Mouse (Mus musculus): Measurements from ENCODE around the gene Lclat1.

Gene Lclat1

GRCm38 (mm10) chr17:73087045-73087910 is 20.5 kb upstream of the Lclat1 start:
- in situ Hi-C loops (cut with MboI, MseI) = no loop called here

GRCm38 (mm10) chr17:73091368-73091767 is 16.4 kb upstream of the Lclat1 start:
- in situ Hi-C loops (cut with MboI, MseI) = no loop called here

- in situ Hi-C loops (cut with MboI, MseI) = no loop called here
Measured at GRCm38 (mm10) chr17:73092103-73093097, 15.4 kb upstream of the Lclat1 start.

GRCm38 (mm10) chr17:73095070-73095469 is 12.7 kb upstream of the Lclat1 start:
- in situ Hi-C loops (cut with MboI, MseI) = loop anchor here (5.0 kb wide), 1 partner anchor 97 kb away; no protein-coding TSS in a partner anchor

GRCm38 (mm10) chr17:73095585-73095984 is 12.2 kb upstream of the Lclat1 start:
- in situ Hi-C loops (cut with MboI, MseI) = loop anchor here (5.0 kb wide), 1 partner anchor 97 kb away; no protein-coding TSS in a partner anchor

- in situ Hi-C loops (cut with MboI, MseI) = loop anchor here (5.0 kb wide), 1 partner anchor 96 kb away; no protein-coding TSS in a partner anchor
Measured at GRCm38 (mm10) chr17:73096484-73096883, 11.3 kb upstream of the Lclat1 start.

GRCm38 (mm10) chr17:73098636-73099035 is 9.1 kb upstream of the Lclat1 start:
- in situ Hi-C loops (cut with MboI, MseI) = loop anchor here (5.0 kb wide), 1 partner anchor 94 kb away; no protein-coding TSS in a partner anchor

GRCm38 (mm10) chr17:73100396-73100795 is 7.4 kb upstream of the Lclat1 start:
- in situ Hi-C loops (cut with MboI, MseI) = no loop called here

- in situ Hi-C loops (cut with MboI, MseI) = no loop called here
Measured at GRCm38 (mm10) chr17:73102538-73102937, 5.2 kb upstream of the Lclat1 start.

- in situ Hi-C loops (cut with MboI, MseI) = loop anchor here (5.0 kb wide), 2 partner anchors 54 to 164 kb away; no protein-coding TSS in a partner anchor
Measured at GRCm38 (mm10) chr17:73108170-73108887, 544 bp downstream of the Lclat1 start.

GRCm38 (mm10) chr17:73108888-73109259 is 1.1 kb downstream of the Lclat1 start:
- in situ Hi-C loops (cut with MboI, MseI) = loop anchor here (5.0 kb wide), 2 partner anchors 53 to 163 kb away; no protein-coding TSS in a partner anchor

GRCm38 (mm10) chr17:73112128-73112527 is 4.3 kb downstream of the Lclat1 start:
- in situ Hi-C loops (cut with MboI, MseI) = no loop called here

- in situ Hi-C loops (cut with MboI, MseI) = no loop called here
Measured at GRCm38 (mm10) chr17:73112601-73113000, 4.8 kb downstream of the Lclat1 start.

GRCm38 (mm10) chr17:73113230-73113629 is 5.4 kb downstream of the Lclat1 start:
- in situ Hi-C loops (cut with MboI, MseI) = no loop called here

GRCm38 (mm10) chr17:73118134-73118533 is 10.3 kb downstream of the Lclat1 start:
- in situ Hi-C loops (cut with MboI, MseI) = no loop called here

- in situ Hi-C loops (cut with MboI, MseI) = no loop called here
Measured at GRCm38 (mm10) chr17:73118702-73119101, 10.9 kb downstream of the Lclat1 start.

GRCm38 (mm10) chr17:73119150-73119549 is 11.4 kb downstream of the Lclat1 start:
- in situ Hi-C loops (cut with MboI, MseI) = no loop called here

GRCm38 (mm10) chr17:73120545-73120944 is 12.8 kb downstream of the Lclat1 start:
- in situ Hi-C loops (cut with MboI, MseI) = no loop called here

GRCm38 (mm10) chr17:73121726-73122125 is 13.9 kb downstream of the Lclat1 start:
- in situ Hi-C loops (cut with MboI, MseI) = no loop called here

GRCm38 (mm10) chr17:73126349-73126748 is 18.6 kb downstream of the Lclat1 start:
- in situ Hi-C loops (cut with MboI, MseI) = no loop called here

GRCm38 (mm10) chr17:73126903-73127302 is 19.1 kb downstream of the Lclat1 start:
- in situ Hi-C loops (cut with MboI, MseI) = no loop called here

Data from T-helper 2 cell (primary cell).